Mouse (Mus musculus) limb, embryonic 15.5 days (tissue): ENCODE results near the gene Slc25a36. TPM values are rescaled to one million over a fixed set of nuclear protein-coding genes. Genes with fewer than 3 reads are reported as not detected.

Experiments
- ATAC-seq: fragments of 200-750 bp; cut with Nextera tagmentation; 2 replicates; pipeline ENCODE4 v1.8.0; 2017; ENCODE audit warnings: low read depth, moderate TSS enrichment; ENCODE audit not compliant: insufficient number of reproducible peaks, low FRiP score, low TSS enrichment
- H3K27ac ChIP-seq: fragments of 300-500 bp; sonication (generic); 2 replicates; pipeline ENCODE4 v1.5.1; 2015; ENCODE audit warnings: moderate library complexity, mild to moderate bottlenecking, inconsistent platforms
- H3K27me3 ChIP-seq: fragments of 300-500 bp; sonication (generic); 2 replicates; pipeline ENCODE4 v1.6.1; 2015; ENCODE audit warnings: inconsistent platforms
- H3K36me3 ChIP-seq: fragments of 300-500 bp; sonication (generic); 2 replicates; pipeline ENCODE4 v1.6.1; 2015; ENCODE audit warnings: inconsistent platforms
- H3K4me1 ChIP-seq: fragments of 300-500 bp; sonication (generic); 2 replicates; pipeline ENCODE4 v1.6.1; 2015; ENCODE audit warnings: inconsistent platforms
- H3K4me2 ChIP-seq: fragments of 300-500 bp; sonication (generic); 2 replicates; pipeline ENCODE4 v1.6.1; 2015; ENCODE audit warnings: mild to moderate bottlenecking, inconsistent platforms
- H3K4me3 ChIP-seq: fragments of 300-500 bp; sonication (generic); 2 replicates; pipeline ENCODE4 v1.5.1; 2015; ENCODE audit warnings: mild to moderate bottlenecking, inconsistent platforms
- H3K9ac ChIP-seq: fragments of 300-500 bp; sonication (generic); 2 replicates; pipeline ENCODE4 v1.6.1; 2015; ENCODE audit warnings: inconsistent platforms
- H3K9me3 ChIP-seq: fragments of 300-500 bp; sonication (generic); 2 replicates; pipeline ENCODE4 v1.6.1; 2016; ENCODE audit warnings: inconsistent platforms
- WGBS: fragments of 180-500 bp; shearing (Covaris S2); methylation state at CpG from one replicate; pipeline ENCODE4 v1.1.7; 2015; 5-methylcytosine and 5-hydroxymethylcytosine counted together
- polyA plus RNA-seq: library from polyadenylated mRNA; unstranded; fragments of >200 nt; fragmentation: Nextera tagmentation; extraction: Ambion mirVana; gene quantifications from 2 replicates; pipeline ENCODE4 v1.2.1, GENCODE M21; 2015

The Slc25a36 gene
- 66.3 and 76.2 TPM in 2 replicates for polyA plus RNA-seq

- peak; percentile 99 for ATAC-seq
- under 1% methylated on average over 89 of the region's 91 CpGs for WGBS
Measured at GRCm38 (mm10) chr9:97110571-97111390, at the start of gene Slc25a36. TSS of gene Slc25a36 (minus strand) at chr9:97111157.

GRCm38 (mm10) chr9:97158412-97158811 lies 47.5 kb upstream of the Slc25a36 start:
- no peak overlapping the region for H3K4me3 ChIP-seq
- no peak overlapping the region for H3K9ac ChIP-seq
- H3K9me3 ChIP-seq: no peaks in the 10 kb centered on the region
- no peak for ATAC-seq
- no peaks in the 10 kb centered on the region for H3K36me3 ChIP-seq
- H3K4me1 ChIP-seq: no peaks in the 10 kb centered on the region
- no peak overlapping the region for H3K4me2 ChIP-seq
- 0 out of 2 replicates have a peak, but pooled peaks cover under 1% of the 10 kb centered on the region for H3K27me3 ChIP-seq
- no peak overlapping the region for H3K27ac ChIP-seq
- WGBS: 65% methylated on average over 3 of the region's 3 CpGs

More at GRCm38 (mm10) chr9:97110571-97111390, at the start of gene Slc25a36:
- Histone ChIP-seq H3K27me3 (no peaks in the 10 kb centered on the region), H3K27ac (peak within 1 kb of the TSS; percentile 91), H3K4me1 (peaks cover 14% of the 10 kb centered on the region), H3K4me2 (peak within 1 kb of the TSS; percentile 69), H3K4me3 (peak within 1 kb of the TSS; percentile 90), H3K9ac (peak within 1 kb of the TSS; percentile 87), H3K36me3 (no peaks in the 10 kb centered on the region), H3K9me3 (no peaks in the 10 kb centered on the region)

- H3K4me2 ChIP-seq: no peak overlapping the region
- ATAC-seq: no peak
- H3K4me3 ChIP-seq: no peak overlapping the region
- no peak overlapping the region for H3K9ac ChIP-seq
- H3K27me3 ChIP-seq: no peaks in the 10 kb centered on the region
- no peaks in the 10 kb centered on the region for H3K4me1 ChIP-seq
- H3K27ac ChIP-seq: no peak overlapping the region
- no peaks in the 10 kb centered on the region for H3K36me3 ChIP-seq
- H3K9me3 ChIP-seq: no peaks in the 10 kb centered on the region
- 49% methylated on average over 3 of the region's 3 CpGs for WGBS
Measured at GRCm38 (mm10) chr9:97155981-97156380, 45.0 kb upstream of the Slc25a36 start.

GRCm38 (mm10) chr9:97154956-97155355 lies 44.0 kb upstream of the Slc25a36 start:
- ATAC-seq: no peak
- no peak overlapping the region for H3K27ac ChIP-seq
- WGBS: 85% methylated on average over 4 of the region's 4 CpGs

GRCm38 (mm10) chr9:97153006-97153405 lies 42.0 kb upstream of the Slc25a36 start:
- H3K27me3 ChIP-seq: no peaks in the 10 kb centered on the region
- H3K4me1 ChIP-seq: no peaks in the 10 kb centered on the region
- H3K9me3 ChIP-seq: no peaks in the 10 kb centered on the region
- no peak for ATAC-seq
- WGBS: 72% methylated on average over 3 of the region's 3 CpGs
- H3K36me3 ChIP-seq: no peaks in the 10 kb centered on the region
- no peak overlapping the region for H3K9ac ChIP-seq
- H3K27ac ChIP-seq: no peak overlapping the region
- H3K4me2 ChIP-seq: no peak overlapping the region
- H3K4me3 ChIP-seq: no peak overlapping the region

More at GRCm38 (mm10) chr9:97154956-97155355, 44.0 kb upstream of the Slc25a36 start:
- Histone ChIP-seq H3K9me3 (no peaks in the 10 kb centered on the region), H3K4me3 (no peak overlapping the region), H3K36me3 (no peaks in the 10 kb centered on the region), H3K4me1 (no peaks in the 10 kb centered on the region), H3K9ac (no peak overlapping the region), H3K27me3 (no peaks in the 10 kb centered on the region), H3K4me2 (no peak overlapping the region)

GRCm38 (mm10) chr9:97147270-97147669 lies 36.3 kb upstream of the Slc25a36 start:
- H3K4me3 ChIP-seq: no peak overlapping the region
- WGBS: 75% methylated on average over 2 of the region's 2 CpGs
- no peak overlapping the region for H3K9ac ChIP-seq
- H3K4me2 ChIP-seq: no peak overlapping the region
- no peaks in the 10 kb centered on the region for H3K4me1 ChIP-seq
- H3K27ac ChIP-seq: no peak overlapping the region
- no peak for ATAC-seq
- no peaks in the 10 kb centered on the region for H3K9me3 ChIP-seq
- no peaks in the 10 kb centered on the region for H3K36me3 ChIP-seq
- H3K27me3 ChIP-seq: no peaks in the 10 kb centered on the region

- H3K27me3 ChIP-seq: no peaks in the 10 kb centered on the region
- no peak overlapping the region for H3K27ac ChIP-seq
- H3K4me3 ChIP-seq: no peak overlapping the region
- no peaks in the 10 kb centered on the region for H3K9me3 ChIP-seq
- no peaks in the 10 kb centered on the region for H3K36me3 ChIP-seq
- 71% methylated on average over 6 of the region's 6 CpGs for WGBS
- no peak for ATAC-seq
- no peaks in the 10 kb centered on the region for H3K4me1 ChIP-seq
- no peak overlapping the region for H3K9ac ChIP-seq
- no peak overlapping the region for H3K4me2 ChIP-seq
Measured at GRCm38 (mm10) chr9:97145351-97145750, 34.4 kb upstream of the Slc25a36 start.

- H3K9ac ChIP-seq: no peak overlapping the region
Measured at GRCm38 (mm10) chr9:97143416-97143815, 32.5 kb upstream of the Slc25a36 start.

GRCm38 (mm10) chr9:97142558-97142957 lies 31.6 kb upstream of the Slc25a36 start:
- no peaks in the 10 kb centered on the region for H3K4me1 ChIP-seq
- 72% methylated on average over 1 of the region's 1 CpGs for WGBS
- no peak overlapping the region for H3K9ac ChIP-seq

More at GRCm38 (mm10) chr9:97143416-97143815, 32.5 kb upstream of the Slc25a36 start:
- no peak for ATAC-seq
- Histone ChIP-seq H3K27me3 (no peaks in the 10 kb centered on the region), H3K36me3 (no peaks in the 10 kb centered on the region), H3K27ac (no peak overlapping the region), H3K9me3 (no peaks in the 10 kb centered on the region), H3K4me3 (no peak overlapping the region), H3K4me1 (no peaks in the 10 kb centered on the region), H3K4me2 (no peak overlapping the region)
- WGBS: 93% methylated on average over 5 of the region's 5 CpGs

GRCm38 (mm10) chr9:97141723-97142122 lies 30.8 kb upstream of the Slc25a36 start:
- ATAC-seq: no peak
- H3K4me3 ChIP-seq: no peak overlapping the region
- no peaks in the 10 kb centered on the region for H3K36me3 ChIP-seq
- H3K4me1 ChIP-seq: no peaks in the 10 kb centered on the region
- 67% methylated on average over 2 of the region's 2 CpGs for WGBS
- H3K27me3 ChIP-seq: no peaks in the 10 kb centered on the region
- H3K9me3 ChIP-seq: no peaks in the 10 kb centered on the region
- no peak overlapping the region for H3K27ac ChIP-seq
- H3K9ac ChIP-seq: no peak overlapping the region
- H3K4me2 ChIP-seq: no peak overlapping the region

More at GRCm38 (mm10) chr9:97142558-97142957, 31.6 kb upstream of the Slc25a36 start:
- H3K4me3 ChIP-seq: no peak overlapping the region
- no peak overlapping the region for H3K27ac ChIP-seq
- H3K4me2 ChIP-seq: no peak overlapping the region
- no peaks in the 10 kb centered on the region for H3K9me3 ChIP-seq
- no peaks in the 10 kb centered on the region for H3K27me3 ChIP-seq
- no peak for ATAC-seq
- H3K36me3 ChIP-seq: no peaks in the 10 kb centered on the region

- ATAC-seq: no peak
Measured at GRCm38 (mm10) chr9:97140145-97140932, 29.4 kb upstream of the Slc25a36 start.

GRCm38 (mm10) chr9:97137678-97138077 lies 26.7 kb upstream of the Slc25a36 start:
- Histone ChIP-seq H3K36me3 (no peaks in the 10 kb centered on the region), H3K9me3 (no peaks in the 10 kb centered on the region), H3K4me2 (no peak overlapping the region), H3K4me1 (no peaks in the 10 kb centered on the region), H3K4me3 (no peak overlapping the region), H3K27ac (no peak overlapping the region), H3K9ac (no peak overlapping the region), H3K27me3 (no peaks in the 10 kb centered on the region)
- ATAC-seq: no peak
- WGBS: 85% methylated on average over 4 of the region's 4 CpGs

More at GRCm38 (mm10) chr9:97140145-97140932, 29.4 kb upstream of the Slc25a36 start:
- no peak overlapping the region for H3K4me2 ChIP-seq
- H3K9ac ChIP-seq: no peak overlapping the region
- 84% methylated on average over 10 of the region's 10 CpGs for WGBS
- H3K36me3 ChIP-seq: no peaks in the 10 kb centered on the region
- no peaks in the 10 kb centered on the region for H3K9me3 ChIP-seq
- no peaks in the 10 kb centered on the region for H3K27me3 ChIP-seq
- H3K27ac ChIP-seq: no peak overlapping the region
- no peak overlapping the region for H3K4me3 ChIP-seq
- no peaks in the 10 kb centered on the region for H3K4me1 ChIP-seq
